Mouse (Mus musculus): ENCODE data around the gene Gtf2i.

Gene Gtf2i

DNA sequence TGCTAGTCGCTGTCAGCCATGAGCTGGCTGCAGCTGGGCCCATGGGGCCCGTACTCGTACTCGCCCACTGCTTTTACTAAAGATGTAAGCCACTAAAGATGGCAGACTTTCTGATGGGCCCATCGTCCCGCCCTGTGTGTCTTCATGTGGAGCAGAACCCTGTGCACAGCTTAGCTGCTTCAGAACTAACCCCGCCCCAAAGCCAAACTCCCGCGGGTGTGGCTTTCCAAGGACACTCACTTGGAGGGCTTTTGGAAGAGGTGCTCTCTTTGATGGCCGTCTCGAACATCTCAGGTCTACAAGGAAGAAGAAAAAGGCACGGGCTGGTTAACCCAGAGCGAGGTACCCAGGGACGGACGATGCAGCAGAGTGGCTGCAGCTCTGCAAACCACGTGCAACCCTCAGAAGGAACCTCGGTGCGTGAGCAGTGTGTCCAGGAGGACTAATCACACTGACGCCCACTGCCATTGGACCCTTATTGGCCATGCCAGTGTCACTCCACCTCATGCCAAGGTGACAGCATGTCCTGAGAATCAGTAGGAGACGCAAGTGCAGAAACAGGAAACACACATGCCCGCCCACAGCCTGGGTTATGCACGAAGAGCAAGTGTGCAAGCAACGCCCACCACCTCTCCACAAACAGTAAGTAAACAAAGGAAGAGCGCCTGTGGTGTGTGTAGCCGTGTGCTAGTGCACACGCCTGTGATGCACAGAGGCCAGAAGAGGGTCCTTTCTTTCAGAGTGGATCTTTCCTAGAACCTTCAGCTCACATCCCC, 70.7 kb downstream of the Gtf2i start:
- no peak for DNase-seq (ENCODE audit: low spot score)

DNA sequence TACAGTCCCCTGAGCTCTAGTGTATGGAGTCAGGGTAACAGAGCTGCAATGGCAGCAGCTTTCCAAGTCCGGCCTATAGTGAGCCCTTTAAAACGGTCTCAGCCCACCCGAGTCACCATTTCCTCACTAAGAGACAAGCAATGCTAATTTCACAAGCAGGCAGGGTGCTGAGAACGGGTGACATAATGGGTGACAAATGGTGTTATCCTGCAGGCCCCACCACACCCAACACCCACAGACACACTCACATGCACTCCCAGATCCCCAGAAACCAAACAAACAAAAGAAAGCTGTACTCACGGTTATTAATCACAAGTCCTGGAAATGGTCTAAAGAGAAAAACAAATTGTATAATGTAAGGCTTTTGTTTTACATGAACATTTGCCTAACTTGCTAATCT, 72.7 kb downstream of the Gtf2i start:
- no peak for DNase-seq (ENCODE audit: low spot score)

DNA sequence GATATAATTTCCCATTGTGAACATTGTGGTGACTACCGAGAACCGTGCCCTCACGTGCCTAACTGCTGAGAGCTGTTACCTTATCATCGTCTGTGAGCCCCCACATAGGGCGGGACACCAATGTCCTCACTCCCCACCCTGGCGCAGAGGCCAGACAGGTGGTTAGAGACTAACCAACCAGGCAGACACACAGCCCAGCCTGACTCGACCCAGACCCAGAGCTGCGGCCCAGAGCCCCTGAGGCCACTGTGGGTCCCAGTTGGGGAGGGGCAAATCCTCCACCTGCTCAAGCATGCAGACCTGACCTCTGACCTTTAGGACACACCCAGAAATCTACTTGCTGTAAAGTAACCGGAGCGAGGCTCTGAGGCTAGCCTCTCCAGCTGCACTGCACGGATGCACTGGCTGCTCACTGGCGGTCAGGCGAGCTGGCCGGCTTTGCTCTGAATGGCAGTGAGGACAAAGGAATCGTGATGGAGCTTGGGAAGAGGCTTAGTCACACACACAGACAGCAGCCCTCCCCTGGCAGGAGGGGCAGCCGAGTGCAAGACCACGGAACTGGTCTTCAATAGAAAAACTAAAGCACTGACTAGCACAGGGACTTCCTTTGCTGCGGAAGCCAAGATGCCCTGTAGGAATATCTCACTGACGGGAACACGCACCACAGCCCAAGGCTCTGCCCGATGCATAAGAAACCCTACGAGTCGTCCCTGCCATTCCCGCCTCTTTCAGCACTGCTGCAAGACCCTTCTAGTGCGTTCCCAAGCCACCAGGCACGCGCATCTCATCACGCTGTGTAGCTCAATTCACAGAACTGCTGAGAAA, 76.4 kb downstream of the Gtf2i start:
- DNase-seq (ENCODE audit: low spot score) = no peak

DNA sequence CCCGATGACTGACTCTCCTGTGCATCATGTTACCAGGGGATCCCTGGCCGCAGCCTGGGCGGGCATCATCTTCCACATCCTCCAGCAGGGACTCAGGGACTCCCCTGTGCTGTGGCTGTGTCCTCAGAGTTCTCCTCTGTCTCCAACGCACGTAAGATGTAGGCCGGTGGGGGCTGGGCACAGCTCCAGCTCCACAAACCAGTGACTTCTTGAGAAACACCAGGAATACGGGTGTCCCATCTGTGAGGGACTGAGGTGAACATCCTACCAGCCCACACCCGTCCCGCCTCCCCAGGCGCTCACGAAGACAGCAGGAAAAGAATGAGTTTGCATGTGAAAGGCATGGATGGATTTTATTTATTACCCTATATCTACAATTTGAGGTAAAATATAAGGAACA, 77.1 kb downstream of the Gtf2i start:
- DNase-seq (ENCODE audit: low spot score) = no peak

DNA sequence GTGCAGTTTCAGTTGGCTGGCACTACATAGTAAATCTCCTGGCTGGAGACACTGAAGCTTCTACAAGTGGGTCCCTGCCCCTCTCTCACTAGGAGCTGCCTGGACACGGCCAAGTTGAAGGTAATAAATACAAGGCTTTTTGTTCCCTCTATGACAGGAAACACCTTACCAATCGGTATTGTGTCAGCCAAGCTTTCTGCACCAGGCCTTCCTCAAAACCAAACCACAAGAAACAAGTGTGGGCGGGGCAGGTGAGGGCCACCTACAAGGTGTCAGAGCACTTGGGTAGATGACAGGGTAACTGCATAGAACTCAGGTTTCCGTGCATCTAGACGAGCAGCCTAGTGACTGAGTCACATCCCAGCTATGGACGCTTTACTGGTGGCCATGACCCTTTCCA, 77.8 kb downstream of the Gtf2i start:
- DNase-seq (ENCODE audit: low spot score) = no peak

DNA sequence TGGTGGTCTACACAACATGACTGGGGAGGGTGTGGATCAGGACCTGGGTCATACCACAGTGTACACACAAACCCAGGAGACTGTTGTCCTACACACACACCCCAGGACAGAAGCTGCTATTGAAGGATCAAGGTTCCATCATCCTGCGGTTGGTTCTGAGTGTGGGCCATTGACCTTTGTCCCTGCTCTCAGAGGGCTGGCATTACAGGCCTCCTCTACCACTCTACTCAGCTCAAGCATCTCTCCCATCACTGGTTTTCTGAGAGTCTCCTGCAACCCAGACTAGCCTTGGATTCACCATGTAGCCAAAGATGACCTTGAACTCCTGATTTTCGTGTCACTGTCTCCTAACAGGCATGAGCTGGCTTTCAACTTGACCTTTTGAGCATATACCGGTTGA, 78.3 kb downstream of the Gtf2i start:
- DNase-seq (ENCODE audit: low spot score) = no peak

DNA sequence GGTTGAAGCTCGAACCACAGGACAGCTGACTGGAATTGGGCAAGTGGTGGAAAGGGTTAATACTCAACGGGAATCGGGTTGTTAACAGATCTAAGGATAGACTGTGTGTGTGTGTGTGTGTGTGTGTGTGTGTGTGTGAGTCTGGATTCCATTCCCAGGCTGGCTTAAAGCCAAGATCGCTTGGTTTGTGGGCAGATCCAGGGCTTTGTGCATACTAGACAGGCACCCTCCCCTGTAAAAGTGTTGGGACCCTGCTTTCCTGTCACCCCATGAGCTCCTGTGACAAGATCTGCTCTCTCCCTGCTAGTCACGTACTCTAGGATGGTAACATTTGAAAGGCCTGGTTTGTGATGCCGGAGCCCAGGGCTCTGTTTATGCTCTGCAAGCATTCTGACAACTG, 79.4 kb downstream of the Gtf2i start:
- DNase-seq (ENCODE audit: low spot score) = no peak

DNA sequence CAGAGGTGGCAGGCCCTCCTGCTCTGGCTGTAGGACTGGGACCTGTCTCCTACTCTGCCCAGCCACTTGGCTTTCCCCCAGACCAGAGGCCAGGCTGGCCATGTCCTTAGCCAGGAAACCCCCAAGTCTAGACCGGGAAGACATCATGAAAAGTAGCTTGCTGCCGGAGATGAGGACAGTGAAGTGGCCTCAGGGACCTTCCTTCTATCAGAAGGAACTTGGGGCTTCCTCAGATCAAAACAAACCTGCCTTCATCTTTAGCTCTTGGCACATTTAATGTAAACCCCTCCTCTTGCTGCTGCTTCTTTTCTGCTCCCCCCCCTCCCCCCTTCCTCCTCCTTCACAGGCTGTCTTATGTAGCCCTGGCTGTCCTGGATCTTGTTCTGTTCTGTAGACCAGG, 80.4 kb downstream of the Gtf2i start:
- DNase-seq (ENCODE audit: low spot score) = no peak

DNA sequence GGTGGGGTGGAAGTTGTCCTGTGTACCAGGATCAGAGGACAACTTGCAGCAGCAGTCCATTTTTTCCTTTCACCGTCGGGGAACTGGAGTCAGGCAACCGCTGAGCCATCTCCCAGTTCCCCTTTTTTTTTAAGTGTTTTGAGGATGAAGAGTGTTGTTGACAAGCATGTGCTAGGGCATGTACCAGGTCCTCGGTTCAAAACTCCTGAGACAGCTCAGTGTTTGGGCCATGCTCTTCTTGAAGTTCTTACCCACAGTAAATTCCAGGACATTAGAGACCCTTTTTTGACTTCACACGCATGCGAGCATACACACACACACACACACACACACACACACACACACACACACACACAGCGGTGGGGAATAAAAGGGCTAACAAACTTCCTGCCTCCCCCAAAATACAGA, 81.3 kb downstream of the Gtf2i start:
- no peak for DNase-seq (ENCODE audit: low spot score)

DNA sequence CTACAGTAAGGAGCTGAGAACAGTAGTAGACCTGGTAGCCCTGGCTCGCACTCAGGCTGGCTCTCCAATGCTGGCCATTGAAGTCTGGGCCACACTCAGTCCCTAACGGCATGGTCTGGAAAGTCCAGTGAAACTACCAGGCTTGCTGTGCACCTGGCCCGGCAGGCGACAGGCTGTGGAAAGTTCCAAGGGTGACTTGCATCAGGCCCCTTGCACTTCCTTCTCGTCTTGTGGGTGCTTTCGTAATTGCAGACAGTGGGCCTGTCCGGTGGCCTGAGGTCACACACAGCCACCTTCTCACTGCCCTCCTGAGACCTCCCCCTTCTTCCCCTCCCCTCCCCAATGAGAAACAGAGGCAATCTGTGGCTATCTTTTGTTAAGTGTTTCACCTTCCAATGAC, 82.0 kb downstream of the Gtf2i start:
- no peak for DNase-seq (ENCODE audit: low spot score)

DNA sequence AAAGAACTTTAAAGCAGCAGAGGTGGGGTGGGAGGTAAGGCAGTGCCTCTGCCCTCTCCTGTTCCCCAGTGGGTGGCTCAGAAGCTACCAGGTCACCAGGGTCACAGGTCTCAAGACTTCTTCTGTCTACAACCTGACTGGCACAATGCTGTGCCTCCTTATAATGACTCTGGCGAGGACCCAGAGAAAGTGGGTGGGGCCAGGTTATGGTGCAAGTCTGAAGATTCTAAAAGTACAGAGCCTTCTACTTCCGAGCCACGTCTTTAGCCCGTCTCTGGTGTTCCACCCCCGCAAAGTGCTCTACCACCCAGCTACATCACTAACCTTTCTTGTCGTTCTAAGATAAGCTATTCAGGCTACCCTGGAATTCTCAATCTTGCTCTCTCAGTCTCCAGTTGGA, 82.4 kb downstream of the Gtf2i start:
- no peak for DNase-seq (ENCODE audit: low spot score)

DNA sequence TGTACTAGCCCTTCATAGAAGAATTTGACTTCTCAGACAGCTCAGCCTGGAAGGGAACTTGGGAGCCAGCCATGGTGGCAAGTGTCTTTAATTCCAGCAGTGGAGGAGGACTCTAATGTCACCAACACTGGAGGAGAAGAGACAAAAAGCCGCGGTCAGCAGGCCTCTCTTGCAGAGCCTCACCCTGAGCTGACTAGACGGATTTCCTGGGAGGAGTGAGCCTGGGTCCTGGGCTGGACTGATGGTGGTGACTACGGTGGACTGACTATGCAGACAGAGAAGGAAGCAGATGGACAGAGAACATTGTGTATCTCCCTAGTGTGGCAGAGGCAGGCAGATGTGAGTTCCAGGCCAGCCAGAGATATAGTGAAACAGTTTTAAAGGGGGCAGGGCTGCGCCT, 83.2 kb downstream of the Gtf2i start:
- no peak for DNase-seq (ENCODE audit: low spot score)

DNA sequence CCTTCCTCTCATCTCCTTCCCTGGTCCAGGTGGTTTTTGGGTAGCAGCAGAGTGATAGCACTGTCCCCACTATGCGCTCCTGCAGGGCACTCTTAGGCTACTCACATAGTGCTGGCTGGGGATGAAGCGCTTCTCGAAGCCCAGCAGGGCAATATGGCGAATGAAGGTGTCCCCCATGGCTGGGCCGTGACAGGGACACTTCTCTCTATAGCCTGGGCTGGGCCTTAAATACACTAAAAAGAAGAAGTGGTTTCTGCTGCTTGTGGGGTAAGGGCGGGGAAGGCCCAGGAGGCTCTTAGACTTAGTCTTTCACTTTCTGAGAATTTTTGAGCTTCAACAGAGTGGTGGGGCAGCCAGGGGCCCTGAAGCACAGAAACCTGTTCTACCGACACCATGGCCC, 85.2 kb downstream of the Gtf2i start, which contains the start of gene Ncf1:
Gene Ncf1 (minus strand): TSS at position 235 of the 400 bp plus-strand sequence.
- DNase-seq (ENCODE audit: low spot score) = no peak

DNA sequence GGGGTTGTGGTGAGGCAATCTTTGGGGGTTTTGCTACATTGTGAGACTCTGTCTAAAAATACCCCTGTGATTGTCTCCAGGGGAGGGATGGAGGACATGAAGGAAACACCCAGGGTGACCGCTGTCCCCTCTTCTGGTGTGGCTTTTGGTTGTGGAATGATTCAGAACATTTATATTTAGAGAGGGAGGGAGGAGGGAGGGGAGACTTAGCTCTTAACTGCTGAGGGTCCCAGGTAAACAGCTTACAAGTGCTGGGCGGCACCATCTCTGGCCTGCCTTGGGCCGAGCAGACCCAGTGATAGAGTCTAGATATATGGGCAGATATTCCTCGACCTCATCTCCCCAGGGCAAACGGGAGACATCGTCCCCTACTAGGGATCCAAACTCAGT, 86.3 kb downstream of the Gtf2i start:
- no peak for DNase-seq (ENCODE audit: low spot score)

DNA sequence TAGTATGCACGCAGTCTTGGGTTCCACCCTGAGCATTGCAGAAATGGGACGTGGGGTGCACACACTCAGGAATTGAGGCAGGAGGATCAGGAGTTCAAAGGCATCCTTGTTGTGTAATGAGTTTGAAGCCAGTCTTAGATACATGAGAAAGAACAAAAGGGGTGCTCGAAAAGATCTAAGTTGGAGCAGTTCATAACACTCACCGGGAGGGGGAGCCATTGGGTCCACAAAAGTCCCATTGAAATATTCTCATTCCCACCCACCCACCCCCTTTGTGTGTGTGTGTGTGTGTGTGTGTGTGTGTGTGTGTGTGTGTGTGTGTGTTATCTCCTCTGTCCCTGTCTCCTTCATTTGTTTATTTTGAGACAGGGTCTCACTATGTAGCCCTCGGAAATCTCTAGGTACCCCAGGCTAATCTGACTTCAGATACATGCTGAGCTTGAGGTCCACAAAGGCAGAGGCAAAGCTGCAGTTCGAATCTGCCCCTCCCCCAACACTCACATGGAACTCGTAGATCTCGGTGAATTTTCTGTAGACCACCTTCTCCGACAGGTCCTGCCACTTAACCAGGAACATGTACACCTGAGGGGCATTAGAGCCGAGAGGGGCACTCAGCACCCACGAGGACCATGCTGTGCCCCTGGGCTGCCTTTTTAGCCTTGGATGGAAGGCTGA, 86.8 kb downstream of the Gtf2i start:
- DNase-seq (ENCODE audit: low spot score) = no peak

DNA sequence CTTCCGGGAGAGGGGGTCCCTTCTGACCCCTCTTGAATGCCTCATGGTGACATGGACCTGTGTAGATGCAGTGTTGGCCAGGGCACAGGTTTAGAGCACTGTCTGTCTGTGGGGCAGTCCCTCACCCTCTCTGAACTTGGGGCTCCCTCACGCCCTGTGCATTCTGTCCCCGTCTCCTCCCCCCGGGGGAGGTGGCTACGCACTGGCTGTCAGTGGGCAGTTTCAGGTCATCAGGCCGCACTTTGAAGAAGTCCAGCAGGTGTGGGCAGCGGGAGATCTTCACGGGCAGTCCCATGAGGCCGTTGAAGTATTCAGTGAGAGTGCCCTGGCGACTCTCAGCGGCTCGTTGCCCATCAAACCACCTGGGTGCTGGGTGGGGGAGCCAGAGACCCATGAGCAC, 87.6 kb downstream of the Gtf2i start:
- DNase-seq (ENCODE audit: low spot score) = no peak

DNA sequence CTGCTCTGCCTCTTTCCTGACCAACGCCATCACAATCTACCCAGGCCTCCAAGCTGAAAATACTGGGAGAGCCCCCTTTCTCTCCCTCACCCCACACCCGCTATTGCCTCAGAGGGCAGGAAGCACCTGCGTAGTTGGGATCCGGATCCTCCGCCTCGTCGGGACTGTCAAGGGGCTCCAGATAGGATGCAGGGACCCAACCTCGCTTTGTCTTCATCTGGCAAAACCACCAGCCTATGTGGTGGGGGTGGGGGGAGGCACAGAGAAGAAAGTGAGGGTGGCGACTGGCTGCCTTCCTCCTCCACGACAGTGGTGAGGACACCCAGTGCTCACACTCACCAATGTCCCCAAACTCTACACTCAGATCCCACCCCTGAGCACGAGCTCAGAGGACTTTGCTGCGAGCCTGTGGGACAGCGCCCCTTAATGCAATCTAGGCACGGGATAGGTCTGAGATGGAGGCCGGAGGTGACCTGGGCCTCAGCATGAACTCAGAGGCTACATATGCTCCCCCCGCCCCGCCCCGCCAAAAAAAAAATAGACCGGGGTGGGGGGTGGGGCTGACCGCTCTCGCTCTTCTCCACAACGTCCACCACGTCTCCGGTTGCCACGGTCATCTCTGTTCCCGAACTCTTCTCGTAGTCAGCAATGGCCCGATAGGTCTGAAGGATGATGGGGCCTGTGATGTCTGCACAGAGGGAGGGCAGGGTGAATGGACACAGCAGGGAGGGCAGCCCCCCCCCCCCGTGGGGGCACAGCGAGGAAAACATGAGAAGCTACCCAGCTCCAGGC, 89.3 kb downstream of the Gtf2i start:
- no peak for DNase-seq (ENCODE audit: low spot score)

DNA sequence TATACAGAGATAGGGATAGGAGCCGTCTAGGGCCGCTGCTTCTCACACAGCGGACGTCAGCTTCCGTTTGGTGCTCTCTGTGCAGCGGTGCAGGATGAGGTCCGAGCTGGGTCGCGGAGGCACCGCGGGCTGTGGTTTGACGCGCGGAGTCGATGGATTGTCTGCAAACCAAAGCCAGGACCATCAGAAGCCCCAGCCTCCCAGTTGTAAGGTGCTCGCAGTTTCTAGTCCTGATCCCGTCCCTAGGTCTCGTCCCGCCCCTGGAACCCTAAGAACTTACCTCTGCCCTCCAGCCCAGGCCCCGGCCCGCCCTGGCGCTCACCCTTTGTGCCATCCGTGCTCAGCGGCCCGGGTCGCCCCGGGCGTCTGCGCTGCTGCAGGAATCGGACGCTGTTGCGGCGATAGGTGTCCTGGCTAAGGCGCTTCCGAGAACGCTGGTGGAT, 92.8 kb downstream of the Gtf2i start:
- no peak for DNase-seq (ENCODE audit: low spot score)

DNA sequence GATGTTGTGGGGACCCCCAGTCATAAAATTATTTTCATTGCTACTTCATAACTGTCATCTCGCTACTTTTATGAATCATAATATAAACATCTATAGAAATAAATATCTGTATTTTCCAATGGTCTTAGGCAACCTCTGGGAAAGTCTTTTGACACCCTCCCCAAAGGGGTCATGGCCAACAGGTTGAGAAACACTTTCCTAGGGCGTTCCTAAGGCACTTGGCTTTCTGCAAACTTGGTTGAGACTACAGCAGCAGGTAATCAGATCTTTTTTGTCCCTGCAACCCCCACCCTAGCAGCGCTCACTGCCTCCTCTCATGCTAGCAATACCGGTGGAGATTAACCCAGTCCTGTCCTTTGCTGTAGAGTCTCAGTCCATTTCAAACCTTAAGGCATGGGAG, 93.3 kb downstream of the Gtf2i start:
- no peak for DNase-seq (ENCODE audit: low spot score)

DNA sequence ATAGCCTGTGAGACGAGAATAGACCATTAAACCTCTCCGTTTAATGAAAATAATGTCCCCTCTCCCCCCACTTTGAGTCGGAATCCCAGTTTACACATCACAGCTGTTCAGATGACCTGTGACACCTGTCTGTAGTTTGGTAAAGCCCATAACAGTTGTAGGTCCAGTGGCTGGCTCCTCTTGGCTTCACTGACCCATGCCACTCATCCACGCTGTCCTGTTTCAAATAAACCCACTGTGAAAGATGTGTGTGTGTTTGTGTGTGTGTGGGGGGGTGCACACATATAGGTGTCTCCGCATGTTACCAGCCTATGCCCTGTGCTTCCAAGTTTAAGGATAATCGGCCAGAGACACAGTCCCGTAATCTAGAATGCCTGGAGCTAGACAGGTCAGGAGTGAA, 96.7 kb downstream of the Gtf2i start:
- DNase-seq (ENCODE audit: low spot score) = no peak

DNA sequence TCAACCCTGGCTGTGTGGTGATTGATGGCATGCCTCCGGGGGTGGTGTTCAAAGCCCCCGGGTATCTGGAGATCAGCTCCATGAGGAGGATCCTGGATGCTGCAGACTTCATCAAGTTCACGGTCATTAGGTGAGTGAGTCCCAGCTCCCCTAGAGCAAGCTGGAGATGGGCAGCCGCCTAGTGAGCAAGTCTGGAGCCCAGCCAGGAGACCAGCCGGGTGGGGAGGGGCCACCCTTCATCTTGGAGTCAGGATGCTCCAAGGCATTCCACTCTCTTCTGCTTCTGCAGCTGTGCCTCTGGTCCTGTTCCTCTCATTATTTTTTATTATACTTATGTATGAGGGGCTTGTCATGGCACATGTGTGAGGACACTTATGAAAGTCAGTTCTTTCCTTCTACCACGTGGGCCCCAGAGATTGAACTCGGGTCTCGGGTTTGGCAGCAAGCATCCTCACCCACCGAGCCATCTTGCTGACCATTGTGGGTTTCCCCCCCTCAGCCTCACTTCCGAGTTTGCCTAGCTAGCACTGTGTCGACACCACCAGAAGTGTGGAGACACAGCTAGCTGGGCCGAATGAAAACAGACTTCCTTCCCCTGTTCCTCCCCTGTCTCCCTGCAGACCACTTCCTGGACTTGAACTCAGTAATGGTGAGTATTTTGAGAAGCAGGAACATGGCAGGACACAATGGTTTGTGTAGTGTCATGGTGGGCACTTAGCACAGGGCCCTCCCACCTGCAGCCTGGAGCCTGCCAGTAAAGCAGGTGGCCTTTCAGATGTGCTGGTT, 100.3 kb downstream of the Gtf2i start:
- DNase-seq (ENCODE audit: low spot score) = no peak
